Mouse (Mus musculus) liver, embryonic 14.5 days (tissue): Measurements from ENCODE around the gene Ccr4. TPM values are rescaled to one million over a fixed set of nuclear protein-coding genes. Genes with fewer than 3 reads are reported as not detected.
A peak's percentile ranks its signal among the peaks of the same experiment; 100 is the strongest.

Experiments
- ATAC-seq: fragments of 200-750 bp; cut with Nextera tagmentation; 2 replicates; pipeline ENCODE4 v1.8.0; 2017; ENCODE audit warnings: moderate number of reproducible peaks, mild to moderate bottlenecking, moderate library complexity; ENCODE audit not compliant: insufficient read depth
- DNase-seq, 3 experiments: peaks; one replicate each; pipeline ENCODE4 v3.0.0-alpha.2; 2012 to 2013; ENCODE audit warnings: low read depth in 3 of 3, low spot score in 3 of 3
- H3K27ac ChIP-seq: fragments of 300-500 bp; sonication (generic); 2 replicates; pipeline ENCODE4 v1.5.1; 2014; ENCODE audit warnings: moderate library complexity, mild to moderate bottlenecking, control low read depth, inconsistent platforms
- H3K27me3 ChIP-seq: fragments of 300-500 bp; sonication (generic); 2 replicates; pipeline ENCODE4 v1.6.1; 2014; ENCODE audit warnings: mild to moderate bottlenecking, low read length, moderate library complexity; ENCODE audit not compliant: control insufficient read depth, insufficient read depth
- H3K36me3 ChIP-seq: fragments of 300-500 bp; sonication (generic); replicated peaks from 2 replicates; pipeline ENCODE4 v1.6.1; 2014; ENCODE audit warnings: low read depth; ENCODE audit not compliant: control insufficient read depth, insufficient read depth
- H3K4me1 ChIP-seq, 2 experiments: fragments of 200-500 bp in 1 of 2; fragments of 300-500 bp in 1 of 2; sonication (generic) in 1 of 2; replicated peaks; 2 replicates each; pipeline ENCODE4 v1.6.1; 2012 to 2014; ENCODE audit warnings: antibody characterized with exemption in 1 of 2, inconsistent platforms in 1 of 2, low read length in 1 of 2; ENCODE audit not compliant: control insufficient read depth in 2 of 2, insufficient read depth in 2 of 2
- H3K4me2 ChIP-seq: fragments of 300-500 bp; sonication (generic); 2 replicates; pipeline ENCODE4 v1.6.1; 2014; ENCODE audit warnings: low read depth, mild to moderate bottlenecking, control low read depth, moderate library complexity
- H3K4me3 ChIP-seq, 2 experiments: fragments of 200-500 bp in 1 of 2; fragments of 300-500 bp in 1 of 2; sonication (generic) in 1 of 2; 2 replicates each; pipeline ENCODE4 v1.5.1; 2012 to 2014; ENCODE audit warnings: low read depth in 2 of 2, low read length in 2 of 2, mild to moderate bottlenecking in 2 of 2, control low read depth in 1 of 2, inconsistent platforms in 1 of 2, moderate library complexity in 1 of 2; ENCODE audit not compliant: insufficient read depth in 1 of 2
- H3K9ac ChIP-seq: fragments of 300-500 bp; sonication (generic); replicated peaks from 2 replicates; pipeline ENCODE4 v1.6.1; 2014; ENCODE audit warnings: mild to moderate bottlenecking, control low read depth, moderate library complexity
- H3K9me3 ChIP-seq: fragments of 300-500 bp; sonication (generic); 2 replicates; pipeline ENCODE4 v1.6.1; 2016; ENCODE audit warnings: low read length, mixed read lengths; ENCODE audit not compliant: control insufficient read depth
- CTCF ChIP-seq: IDR thresholded peaks from 2 replicates; pipeline ENCODE4 v1.5.1; 2016; ENCODE audit warnings: antibody characterized with exemption, low read depth, control low read depth
- EP300 ChIP-seq: IDR thresholded peaks from 2 replicates; pipeline ENCODE4 v1.6.1; 2016; ENCODE audit warnings: antibody characterized with exemption, low read depth
- WGBS: fragments of 180-500 bp; shearing (Covaris S2); extraction: QIAGEN DNeasy Blood & Tissue Kit; methylation state at CpG from one replicate; pipeline ENCODE4 v1.1.7; 2014; ENCODE audit not compliant: insufficient replicate concordance; 5-methylcytosine and 5-hydroxymethylcytosine counted together
- polyA plus RNA-seq, 2 experiments: library from polyadenylated mRNA; depleted of rRNA in 1 of 2; stranded (reverse) in 1 of 2; unstranded in 1 of 2; fragments of >200 nt; fragmentation: Nextera tagmentation in 1 of 2; extraction: Ambion mirVana in 1 of 2; gene quantifications; 2 replicates each; pipeline versions ENCODE4 v1.2.1 to v1.2.3; 2012 to 2014

Ccr4 gene
- polyA plus RNA-seq, 2 experiments, result not detected

DNA sequence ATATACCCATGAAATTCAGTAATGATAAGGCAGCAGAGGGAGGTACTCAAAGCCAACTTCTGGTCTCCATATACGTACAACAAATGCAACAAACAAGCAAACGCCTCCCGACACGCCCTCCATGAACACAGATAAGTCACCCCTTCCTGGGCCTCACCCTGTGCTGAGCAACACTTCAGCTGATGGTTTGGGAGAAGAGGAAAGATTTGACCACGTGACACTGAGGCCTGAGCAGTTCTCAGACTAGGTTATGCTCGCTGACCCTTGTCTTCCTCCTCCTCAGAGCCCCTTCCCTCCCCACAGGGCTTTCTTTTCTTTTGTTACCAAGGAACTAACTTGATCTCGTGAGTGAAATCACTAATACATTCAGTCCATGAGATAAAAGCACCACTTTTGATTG lies 37.8 kb downstream of the Ccr4 start:
- peak overlapping the region; percentile 3; the same call in 1 of the 2 replicates for H3K4me2 ChIP-seq
- peak; percentile 78 for ATAC-seq

DNA sequence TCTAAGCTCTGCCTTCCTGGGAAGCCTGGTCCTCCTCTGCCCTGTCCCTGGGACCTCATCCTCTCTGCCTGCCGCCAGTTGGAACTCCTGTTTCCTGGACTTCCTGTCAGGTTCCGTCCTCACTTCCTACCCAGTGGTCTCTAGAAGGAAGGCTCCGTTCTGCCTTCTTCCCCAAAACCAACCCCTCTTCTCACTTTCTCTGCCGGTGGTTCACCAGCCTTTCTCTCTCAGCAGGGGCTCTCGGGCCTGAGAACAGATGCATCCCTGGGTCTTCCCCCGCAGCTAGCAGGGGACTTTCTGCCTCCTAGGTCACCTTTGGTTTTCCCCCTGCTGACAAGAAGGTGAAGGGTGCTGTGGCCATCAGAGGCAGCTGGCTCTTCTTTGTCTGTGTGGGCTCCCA lies 39.3 kb downstream of the Ccr4 start:
- WGBS, result 65% methylated on average over 6 of the region's 6 CpGs
- ATAC-seq (no peak), DNase-seq (no peak)
- TF ChIP-seq CTCF, result no peak
- no peak overlapping the region for H3K4me2 ChIP-seq
- H3K4me1 ChIP-seq, result peaks cover 12 to 24% of the 10 kb centered on the region in 2 experiments
- H3K27ac ChIP-seq, result no peak overlapping the region
- no peaks in the 10 kb centered on the region for H3K27me3 ChIP-seq
- no peaks in the 10 kb centered on the region for H3K9me3 ChIP-seq
- H3K36me3 ChIP-seq, result no peaks in the 10 kb centered on the region
- no peak overlapping the region for H3K9ac ChIP-seq
- H3K4me3 ChIP-seq, result no peak overlapping the region

More for the DNA sequence above, 37.8 kb downstream of the Ccr4 start:
- DNase-seq, result peak in 1 of 3 experiments; percentile 41
- no peak overlapping the region for H3K9ac ChIP-seq
- no peaks in the 10 kb centered on the region for H3K36me3 ChIP-seq
- H3K27ac ChIP-seq, result no peak overlapping the region
- no peak overlapping the region for H3K4me3 ChIP-seq
- TF ChIP-seq CTCF (no peak), EP300 (no peak)
- no peaks in the 10 kb centered on the region for H3K27me3 ChIP-seq
- no peaks in the 10 kb centered on the region for H3K9me3 ChIP-seq
- peaks cover 12 to 24% of the 10 kb centered on the region in 2 experiments for H3K4me1 ChIP-seq
- WGBS, result 29% methylated on average over 7 of the region's 7 CpGs

DNA sequence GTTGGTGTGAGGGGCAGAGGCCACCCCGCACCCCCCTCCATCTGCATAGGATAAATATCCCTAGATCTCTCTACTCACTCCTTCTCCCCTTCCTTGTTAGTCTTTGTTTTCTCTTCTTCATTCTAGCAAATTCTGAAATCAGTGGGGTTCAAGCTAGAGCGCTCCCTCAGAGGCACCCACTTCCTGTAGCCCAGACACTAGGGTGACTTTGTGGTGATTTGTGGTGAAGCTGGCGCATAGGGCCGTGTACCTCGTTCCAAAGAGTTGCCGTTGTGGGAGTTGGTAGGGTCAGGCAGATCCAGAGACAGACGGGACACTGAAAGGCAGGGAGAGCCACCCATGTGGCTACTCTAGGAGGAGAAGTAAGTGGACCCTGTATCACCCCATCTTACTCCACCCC lies 42.1 kb downstream of the Ccr4 start:
- Histone ChIP-seq H3K4me3 (no peak overlapping the region), H3K4me1 (peaks cover 11 to 15% of the 10 kb centered on the region in 2 experiments), H3K9me3 (no peaks in the 10 kb centered on the region), H3K36me3 (no peaks in the 10 kb centered on the region), H3K4me2 (no peak overlapping the region), H3K9ac (no peak overlapping the region), H3K27me3 (no peaks in the 10 kb centered on the region), H3K27ac (no peak overlapping the region)
- WGBS, result 77% methylated on average over 7 of the region's 7 CpGs
- DNase-seq (no peak), ATAC-seq (no peak)
- TF ChIP-seq EP300 (no peak), CTCF (no peak)

DNA sequence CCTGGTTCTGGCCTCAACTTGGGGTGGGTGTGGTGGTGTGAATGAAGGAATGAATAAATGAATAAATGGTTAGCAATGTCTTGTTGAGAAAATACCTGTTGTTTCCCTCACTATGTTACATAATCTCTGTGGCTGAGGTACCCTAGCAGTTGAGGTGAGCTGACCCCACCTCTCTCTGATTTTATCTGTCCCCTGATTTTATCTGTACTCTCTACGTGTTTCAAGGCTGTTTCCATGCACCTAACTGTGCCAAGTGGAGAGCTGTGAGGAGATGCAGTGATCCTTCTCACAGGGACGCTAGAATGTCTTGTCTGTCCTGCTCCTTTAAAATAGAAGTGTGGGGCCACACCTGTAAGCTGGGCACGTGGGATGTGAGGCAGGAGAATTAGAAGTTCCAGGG lies 46.3 kb downstream of the Ccr4 start:
- no peak overlapping the region for H3K27ac ChIP-seq
- no peak overlapping the region for H3K9ac ChIP-seq
- ATAC-seq (no peak), DNase-seq (no peak)
- H3K36me3 ChIP-seq, result no peaks in the 10 kb centered on the region
- 59% methylated on average over 3 of the region's 3 CpGs for WGBS
- TF ChIP-seq EP300, result no peak
- TF ChIP-seq CTCF, result no peak
- H3K9me3 ChIP-seq, result no peaks in the 10 kb centered on the region
- no peaks in the 10 kb centered on the region for H3K27me3 ChIP-seq
- H3K4me3 ChIP-seq, result no peak overlapping the region
- no peak overlapping the region for H3K4me2 ChIP-seq
- H3K4me1 ChIP-seq, result no peaks in the 10 kb centered on the region

DNA sequence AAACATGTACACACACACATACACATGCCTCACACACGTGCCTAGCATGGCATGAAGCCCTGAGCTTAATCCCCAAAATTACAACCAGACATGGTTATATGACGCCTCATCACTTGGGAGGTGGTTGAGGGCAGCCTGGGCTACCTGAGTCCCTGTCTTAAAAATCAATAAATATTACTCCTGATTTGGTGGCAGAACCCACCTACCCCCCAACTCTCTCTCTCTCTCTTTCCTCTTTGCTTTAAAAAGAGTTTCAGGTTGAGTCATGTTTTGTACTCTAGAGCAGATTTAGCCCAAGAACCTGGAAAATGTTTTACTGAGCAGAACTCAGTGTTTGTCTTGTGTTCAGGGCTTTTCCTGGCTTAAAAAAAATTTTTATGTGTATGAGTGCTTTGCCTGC lies 49.3 kb downstream of the Ccr4 start:
- no peak for ATAC-seq

More for the DNA sequence above, 49.3 kb downstream of the Ccr4 start:
- DNase-seq, result no peak
- H3K9me3 ChIP-seq, result no peaks in the 10 kb centered on the region
- 73% methylated on average over 2 of the region's 2 CpGs for WGBS
- H3K9ac ChIP-seq, result no peak overlapping the region
- no peak overlapping the region for H3K27ac ChIP-seq
- no peak overlapping the region for H3K4me2 ChIP-seq
- H3K4me3 ChIP-seq, result no peak overlapping the region
- TF ChIP-seq EP300 (no peak), CTCF (no peak)
- H3K4me1 ChIP-seq, result no peaks in the 10 kb centered on the region
- no peaks in the 10 kb centered on the region for H3K36me3 ChIP-seq
- H3K27me3 ChIP-seq, result no peaks in the 10 kb centered on the region
